Mouse (Mus musculus) thymus, adult 18-20 months (tissue): ENCODE measurements around the gene Defb20.

ENCODE experiments used
- DNase-seq, 2 experiments: peaks; one replicate each; pipeline ENCODE4 v3.0.0; 2022; ENCODE audit warnings: mixed read lengths in 2 of 2

Defb20 gene

DNA sequence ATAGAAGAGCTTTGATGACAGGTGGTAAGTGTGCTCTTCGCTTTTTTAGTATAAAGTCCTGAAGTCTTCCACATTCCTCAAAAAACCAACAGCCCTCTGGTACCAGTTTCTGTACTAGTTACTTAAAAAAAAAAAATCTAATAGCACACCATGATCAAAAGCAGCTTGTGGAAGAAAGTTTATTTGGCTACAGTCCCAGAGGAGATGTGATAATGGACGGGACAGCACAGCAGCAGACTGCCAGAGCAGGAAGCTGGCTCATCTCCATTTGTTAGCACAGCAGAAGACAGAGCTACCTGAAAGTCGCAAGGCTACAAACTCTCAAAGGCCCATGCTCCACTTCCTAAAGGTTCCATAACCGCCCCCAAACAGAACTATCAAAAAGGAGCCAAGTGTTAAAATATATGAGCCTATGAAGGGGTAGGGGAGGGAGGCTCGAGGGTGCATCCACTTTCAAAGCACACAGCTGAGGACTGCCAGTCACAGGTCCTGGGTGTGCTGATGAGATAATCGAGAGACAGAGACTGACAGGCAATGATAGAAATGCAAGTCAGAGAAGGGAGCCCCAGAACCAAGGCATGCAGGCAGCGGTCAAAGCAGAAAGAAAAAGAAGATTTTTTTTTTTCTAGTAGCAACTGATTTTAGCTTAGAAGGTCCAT lies 23.5 kb downstream of the Defb20 start:
- no peak for DNase-seq

DNA sequence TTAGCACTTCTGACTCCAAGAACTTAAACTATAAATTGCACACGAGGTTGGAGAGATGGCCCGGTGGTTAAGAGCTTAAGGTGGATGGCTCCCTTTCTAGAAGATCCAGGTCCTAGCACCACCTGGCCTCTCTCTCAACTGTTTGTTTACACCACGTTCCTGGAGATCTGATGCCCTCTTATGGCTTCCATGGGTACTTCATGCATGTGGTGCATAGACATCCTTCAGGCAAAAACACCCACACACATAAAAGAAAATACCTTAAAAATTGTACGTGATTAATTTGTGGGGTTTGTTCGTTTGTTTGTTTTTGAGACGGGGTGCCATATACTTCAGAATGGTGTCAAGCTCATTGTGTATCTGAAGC lies 24.0 kb downstream of the Defb20 start:
- no peak for DNase-seq

DNA sequence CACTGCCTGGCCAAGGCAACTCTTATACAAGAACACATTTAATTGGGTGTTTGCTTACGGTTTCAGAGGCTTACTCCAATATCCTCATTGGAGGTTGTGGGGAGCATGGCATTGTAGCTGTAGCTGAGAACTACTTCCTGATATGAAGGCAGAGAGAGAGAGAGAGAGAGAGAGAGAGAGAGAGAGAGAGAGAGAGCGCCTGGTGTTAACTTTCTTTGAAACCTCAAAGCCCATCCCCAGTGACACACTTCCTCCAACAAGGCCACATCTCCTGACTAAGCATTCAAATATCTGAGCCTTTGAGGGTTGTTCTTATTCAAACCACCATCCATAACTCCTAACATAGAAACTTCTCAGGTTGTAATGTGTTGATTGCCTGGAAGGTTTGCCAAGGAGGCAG lies 27.1 kb downstream of the Defb20 start:
- no peak for DNase-seq

DNA sequence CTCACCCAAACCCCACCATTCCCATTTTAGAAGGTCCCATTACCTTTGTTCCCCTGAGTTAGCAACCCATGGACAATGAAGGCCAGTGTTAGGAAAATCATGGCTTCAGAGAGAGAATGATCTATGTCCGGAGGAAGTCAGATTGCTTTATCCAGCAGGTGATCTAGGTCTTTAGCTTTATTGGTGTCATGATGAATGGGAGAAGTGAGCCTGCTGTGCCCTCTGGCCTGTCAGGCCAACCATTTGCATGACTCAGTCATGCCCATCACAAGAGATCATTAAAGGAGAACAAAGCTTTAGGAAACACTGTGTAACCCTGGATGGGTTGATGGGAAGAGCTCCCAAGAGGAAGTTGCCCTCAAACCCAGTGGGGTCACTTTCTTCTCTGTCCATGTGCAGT lies 34.7 kb downstream of the Defb20 start, which contains the start of gene Defb26:
Defb26 (minus strand) TSS at position 101 of the 400 bp plus-strand sequence.
- no peak for DNase-seq

DNA sequence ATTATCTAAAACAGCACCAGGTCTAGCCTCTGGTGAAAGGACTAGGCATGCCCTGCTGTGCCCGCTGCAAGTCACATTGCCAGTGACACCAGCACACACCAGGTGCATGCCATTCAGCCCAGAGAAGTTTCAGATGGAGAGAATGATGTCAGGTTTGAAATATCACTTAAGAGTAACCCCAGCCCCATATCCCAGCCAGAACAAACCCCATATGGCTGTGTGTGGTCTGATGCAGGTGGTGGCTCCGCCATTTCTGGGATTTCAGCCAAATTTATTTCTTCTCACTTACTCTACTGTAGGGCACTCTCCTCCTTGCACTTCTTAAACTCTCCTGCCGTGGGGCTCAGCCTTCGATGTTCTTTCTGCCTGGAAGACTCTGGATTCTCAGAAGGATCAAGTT lies 39.2 kb downstream of the Defb20 start:
- no peak for DNase-seq

DNA sequence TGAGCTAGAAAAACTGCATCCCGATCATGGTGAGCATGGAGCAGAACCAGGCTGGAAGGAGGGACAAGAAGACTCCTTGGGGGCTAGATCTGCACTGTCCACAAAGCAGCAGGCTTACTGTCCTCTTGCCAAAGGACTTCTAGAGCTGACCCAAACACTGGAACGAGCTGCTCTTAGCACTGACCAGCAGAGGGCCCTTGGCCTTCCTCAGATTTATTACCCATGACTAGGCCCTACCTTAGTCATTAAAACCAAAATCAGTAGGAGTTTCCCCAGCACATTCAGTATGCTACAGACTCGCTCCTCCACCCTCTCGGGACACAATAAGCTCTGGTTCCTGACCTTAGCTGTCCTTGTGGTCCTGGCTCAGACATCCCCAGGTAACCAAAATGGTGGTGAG lies 41.1 kb downstream of the Defb20 start, which contains the start of gene Defb28:
Defb28 (plus strand) TSS at position 275 of the 400 bp plus-strand sequence.
- no peak for DNase-seq
